Mouse (Mus musculus): ENCODE data around the gene 9330159F19Rik.
A peak's percentile ranks its signal among the peaks of the same experiment; 100 is the strongest.

9330159F19Rik gene

DNA sequence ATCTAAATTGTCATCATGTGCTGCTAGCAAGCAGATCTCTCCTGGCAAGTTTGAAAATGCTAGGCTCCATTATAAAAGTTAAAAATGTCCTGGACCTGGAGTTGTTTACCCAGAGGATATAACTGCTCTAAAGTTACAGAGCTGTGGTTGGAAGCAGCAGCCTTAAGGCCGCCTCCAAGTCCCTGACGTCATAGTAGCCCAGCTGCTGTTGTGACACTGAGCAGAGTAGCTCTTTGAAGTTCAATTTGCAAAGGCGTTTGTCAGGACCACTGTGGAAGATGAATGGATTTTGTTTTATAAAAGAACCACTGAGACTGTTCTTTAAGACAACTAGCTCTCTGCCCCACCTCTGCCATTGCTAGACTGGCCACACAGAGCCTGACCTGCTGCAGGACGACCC is at the start of gene 9330159F19Rik:
TSS of gene 9330159F19Rik (plus strand) at position 154 of the 400 bp plus-strand sequence.
- no peak for DNase-seq (ENCODE audit: low read depth)

DNA sequence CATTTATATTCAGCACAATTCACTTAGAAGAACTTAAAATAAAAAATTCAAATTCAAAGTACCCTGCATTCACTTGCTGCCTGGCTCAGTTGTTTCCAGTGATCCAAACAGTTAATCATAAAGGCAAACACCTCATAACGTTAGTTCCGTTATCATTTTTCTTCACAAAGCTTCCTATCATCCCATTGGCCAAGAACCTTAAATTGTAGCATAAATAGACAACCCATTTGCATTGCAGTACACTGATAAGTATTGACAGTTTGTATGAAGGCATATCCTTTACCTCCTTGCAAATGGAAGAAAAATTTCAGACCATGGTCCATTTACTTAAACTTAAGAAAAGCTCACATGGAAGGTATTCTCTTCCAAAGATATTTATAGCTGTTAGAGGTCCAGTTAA is 49.7 kb upstream of the 9330159F19Rik start:
- DNase-seq (ENCODE audit: low read depth), result no peak

DNA sequence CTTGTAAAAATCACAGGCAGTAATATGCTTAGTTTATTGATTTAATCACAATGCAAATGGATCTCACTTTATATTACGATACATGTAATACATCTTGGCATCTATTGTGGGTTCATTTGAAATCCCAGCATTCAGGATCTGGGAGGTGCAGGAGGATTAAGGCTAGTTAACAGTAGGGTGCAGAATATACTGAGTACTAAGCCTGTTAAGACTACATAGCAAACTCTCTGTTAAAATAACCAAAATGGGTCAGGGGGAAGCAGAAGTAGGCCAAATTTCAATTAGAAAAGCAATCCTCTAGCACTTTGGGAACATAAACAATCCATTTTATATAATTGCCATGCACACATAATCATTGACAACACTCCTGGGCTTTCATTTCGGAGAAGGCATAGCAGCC is 37.6 kb upstream of the 9330159F19Rik start:
- no peak for DNase-seq (ENCODE audit: low read depth)

DNA sequence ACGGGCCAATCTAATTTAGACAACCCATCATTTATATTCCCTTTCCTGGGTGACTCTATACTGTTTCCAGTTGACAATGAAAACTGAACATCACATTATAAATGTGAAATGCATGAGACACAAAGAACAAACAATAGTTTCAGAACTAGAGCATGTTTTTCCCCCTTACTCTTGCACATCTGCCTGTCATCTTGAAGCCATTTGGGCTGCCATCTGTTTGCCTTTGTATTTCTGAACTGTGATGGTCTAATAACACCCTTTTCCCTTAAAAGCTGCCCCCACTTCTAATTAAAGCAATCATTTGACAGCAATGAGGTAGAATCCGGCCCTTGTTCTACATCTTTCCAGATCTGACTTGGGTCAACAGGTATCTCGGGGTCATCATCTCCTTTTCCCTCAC is 35.8 kb upstream of the 9330159F19Rik start:
- DNase-seq (ENCODE audit: low read depth), result no peak

DNA sequence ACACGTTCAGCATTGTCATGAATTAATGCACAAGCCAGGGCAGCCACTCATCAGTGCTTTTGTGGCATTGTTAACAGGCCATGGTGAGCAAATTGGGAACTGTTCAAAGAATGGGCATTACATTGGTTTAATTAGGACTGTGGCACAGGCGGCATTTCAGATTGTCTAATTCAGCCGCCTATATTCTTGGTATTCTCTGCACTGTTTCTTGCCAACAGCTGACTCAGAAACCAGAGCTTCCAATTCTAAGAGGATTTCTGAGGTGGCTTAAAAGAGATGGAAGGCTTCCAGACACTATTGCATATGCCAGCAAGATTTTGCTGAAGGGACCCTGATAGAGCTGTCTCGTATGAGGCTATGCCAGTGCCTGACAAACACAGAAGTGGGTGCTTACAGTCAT is 34.5 kb upstream of the 9330159F19Rik start:
- DNase-seq (ENCODE audit: low read depth), result no peak

DNA sequence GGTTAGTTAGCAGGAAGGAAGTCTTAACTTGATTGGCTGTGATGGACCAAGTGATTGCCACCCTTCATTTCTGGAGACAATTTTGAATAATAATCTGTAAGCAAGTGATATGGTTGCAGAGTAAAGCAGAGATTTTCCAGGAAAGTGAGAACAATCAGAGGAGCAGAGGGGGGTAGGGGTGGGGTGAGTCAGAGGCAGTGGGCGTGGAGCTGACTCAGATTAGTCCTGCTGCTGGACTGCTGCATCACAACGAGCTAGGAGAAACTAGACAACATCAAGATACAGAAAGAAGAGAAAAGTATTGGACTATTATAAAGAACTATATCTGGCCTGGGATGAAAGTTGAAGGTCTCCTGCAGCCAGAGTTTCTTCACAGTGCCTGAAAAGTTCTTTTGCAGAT is 33.4 kb upstream of the 9330159F19Rik start:
- no peak for DNase-seq (ENCODE audit: low read depth)

DNA sequence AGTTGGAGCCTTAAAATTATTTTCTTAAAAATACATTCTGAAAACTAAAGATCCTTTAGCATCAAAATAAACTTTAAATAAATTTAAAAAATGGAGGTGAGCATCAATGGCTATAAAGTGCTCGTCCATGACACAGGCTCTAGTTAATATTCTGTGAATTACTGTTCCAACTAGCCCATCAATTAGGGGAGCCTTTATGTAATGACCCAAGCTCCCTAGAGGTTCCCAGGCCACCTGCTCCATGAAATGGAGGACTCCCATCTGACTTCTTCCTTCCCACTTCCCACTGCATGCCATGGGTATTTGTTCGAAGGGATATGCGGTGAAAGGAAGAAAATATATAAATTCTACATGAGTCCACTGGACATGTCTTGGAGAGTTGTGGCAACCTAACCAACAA is 31.2 kb upstream of the 9330159F19Rik start:
- no peak for DNase-seq (ENCODE audit: low read depth)

DNA sequence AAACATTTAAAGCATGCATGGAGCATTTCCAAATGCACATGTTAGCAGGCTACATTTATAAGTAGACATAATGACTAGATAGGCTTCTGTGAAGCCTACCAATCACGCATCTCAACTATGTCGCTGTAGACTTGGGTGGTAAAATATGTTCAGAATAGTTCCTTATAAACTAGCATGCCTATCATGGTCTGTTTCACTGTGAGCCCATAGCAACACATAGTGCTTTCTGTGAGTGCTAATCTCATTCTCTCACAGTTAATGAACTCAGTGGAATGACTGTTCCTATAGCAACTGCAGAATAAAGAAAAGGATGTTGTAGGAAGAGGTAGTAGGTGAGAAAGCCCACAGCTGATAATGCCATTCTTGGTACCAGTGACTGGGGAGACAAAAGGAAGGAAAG is 30.4 kb upstream of the 9330159F19Rik start:
- DNase-seq (ENCODE audit: low read depth), result no peak

DNA sequence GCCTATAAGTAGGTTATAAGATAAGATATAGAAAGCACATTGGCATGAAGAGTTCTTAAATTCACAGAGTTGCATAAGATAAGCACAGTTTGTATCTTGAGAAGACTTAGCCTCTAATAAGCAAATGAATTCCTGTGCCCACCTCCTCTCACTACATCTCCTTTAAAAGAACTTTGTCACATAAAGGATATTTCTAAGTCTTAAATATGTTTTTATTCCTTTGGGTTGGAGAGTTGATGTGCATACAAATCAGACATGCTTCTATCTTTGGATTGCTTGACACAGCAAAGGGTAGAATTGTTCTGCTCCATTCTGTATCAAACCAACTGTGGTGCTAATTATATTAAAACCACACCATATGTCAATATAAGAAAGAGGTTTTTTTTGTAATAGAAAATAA is 17.6 kb upstream of the 9330159F19Rik start:
- no peak for DNase-seq (ENCODE audit: low read depth)

DNA sequence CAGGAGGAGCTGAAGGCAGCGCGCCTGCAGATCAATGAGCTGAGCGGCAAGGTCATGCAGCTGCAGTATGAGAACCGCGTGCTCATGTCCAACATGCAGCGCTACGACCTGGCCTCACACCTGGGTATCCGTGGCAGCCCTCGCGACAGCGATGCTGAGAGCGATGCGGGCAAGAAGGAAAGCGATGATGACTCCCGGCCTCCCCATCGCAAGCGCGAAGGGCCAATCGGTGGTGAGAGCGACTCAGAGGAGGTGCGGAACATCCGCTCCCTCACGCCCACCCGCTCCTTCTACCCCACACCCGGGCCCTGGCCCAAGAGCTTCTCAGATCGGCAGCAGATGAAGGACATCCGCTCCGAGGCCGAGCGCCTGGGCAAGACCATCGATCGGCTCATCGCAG is 14.6 kb upstream of the 9330159F19Rik start:
- DNase-seq (ENCODE audit: low read depth), result no peak

DNA sequence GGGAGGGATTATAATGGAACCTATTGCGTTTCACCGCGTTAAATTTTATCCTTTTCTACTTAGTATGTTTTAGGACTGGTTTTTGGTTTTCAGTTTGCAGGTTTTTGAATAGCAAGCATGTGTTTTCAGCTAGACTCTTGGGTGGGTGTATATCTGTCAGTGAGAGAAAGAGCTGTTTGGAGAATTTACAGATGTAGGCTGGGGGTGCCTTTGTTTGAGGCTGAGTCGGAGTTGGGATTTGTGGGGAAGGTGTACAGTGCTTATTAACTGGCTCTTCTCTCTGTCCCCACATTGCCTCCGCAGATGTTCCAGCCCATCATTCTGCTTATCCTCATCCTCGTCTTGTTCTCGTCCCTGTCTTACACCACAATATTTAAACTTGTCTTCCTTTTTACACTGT is 12.8 kb upstream of the 9330159F19Rik start, which contains the start of gene Gm49353:
TSS of gene Gm49353 (plus strand) at position 313 of the 400 bp plus-strand sequence.
- no peak for DNase-seq (ENCODE audit: low read depth)

DNA sequence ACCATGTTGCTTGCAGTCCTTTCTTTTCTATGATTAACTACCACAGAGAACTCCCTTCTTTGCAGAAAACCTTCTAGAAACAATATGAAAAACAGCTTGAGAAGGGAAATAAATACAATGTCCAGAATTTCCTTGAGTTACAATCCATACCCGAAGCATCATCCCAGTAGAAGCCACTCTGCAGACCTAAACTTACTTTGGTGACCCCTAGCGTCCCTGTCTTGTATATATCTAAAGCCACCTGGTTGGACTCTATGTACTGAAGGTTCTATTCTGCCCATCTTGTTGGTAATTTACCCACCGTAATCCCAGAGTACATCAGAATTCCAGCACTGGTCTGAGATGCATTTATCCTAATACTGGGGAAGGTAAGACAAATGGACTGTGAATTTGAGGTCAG is 11.6 kb upstream of the 9330159F19Rik start:
- no peak for DNase-seq (ENCODE audit: low read depth)

DNA sequence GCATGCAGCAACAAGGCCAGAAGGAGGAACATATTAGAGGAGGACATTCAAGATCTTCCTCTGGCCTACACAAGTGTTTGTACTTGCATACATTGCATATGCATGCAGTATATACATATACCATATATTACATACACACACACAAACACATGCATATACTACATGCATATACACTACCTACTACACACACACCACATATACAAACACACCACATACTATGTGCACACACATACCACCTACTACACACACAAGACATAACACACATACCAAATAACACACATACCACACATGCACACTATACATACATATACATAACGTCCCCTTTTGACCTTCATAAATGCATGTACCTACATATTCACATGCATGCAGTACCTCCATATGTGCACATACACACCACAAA is 10.8 kb upstream of the 9330159F19Rik start:
- DNase-seq (ENCODE audit: low read depth), result no peak

DNA sequence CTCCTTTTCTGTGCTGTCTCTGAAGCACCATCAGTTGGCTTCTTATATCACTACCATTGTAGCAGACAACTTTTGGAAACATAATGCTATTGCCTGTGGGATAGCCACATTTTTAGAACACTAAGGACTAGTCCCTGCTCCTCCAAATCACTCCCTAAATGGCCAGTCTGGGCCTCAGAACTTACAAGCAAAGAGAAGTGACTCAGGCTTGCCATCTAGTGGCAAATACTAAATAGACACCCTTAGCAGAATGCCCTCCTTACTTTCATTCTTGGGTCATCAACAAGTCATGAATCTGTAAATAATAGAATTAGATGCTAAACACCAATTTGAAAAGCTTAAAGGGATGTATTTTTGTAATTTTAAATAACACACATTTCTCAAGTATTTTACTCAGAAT is 4.7 kb upstream of the 9330159F19Rik start:
- peak; percentile 13 for DNase-seq (ENCODE audit: low read depth)

DNA sequence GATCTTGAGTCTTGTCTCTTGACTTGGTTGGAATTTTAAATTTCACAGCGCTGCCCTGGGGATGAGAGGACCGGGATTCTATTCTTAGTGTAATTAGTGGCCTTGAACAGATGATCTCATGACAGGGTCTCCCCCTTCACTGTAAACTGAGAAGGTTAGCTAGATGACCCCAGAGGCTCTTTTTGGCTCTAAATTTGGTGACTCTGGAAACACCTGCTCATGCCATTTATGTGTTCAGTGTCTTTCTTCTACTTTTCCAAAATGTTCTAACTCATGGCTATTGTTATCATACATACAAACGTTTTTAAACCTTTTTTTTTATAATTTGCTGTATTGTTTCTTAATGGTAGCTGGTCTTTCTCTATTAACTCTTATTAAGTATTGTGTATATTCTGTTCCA is 2.7 kb upstream of the 9330159F19Rik start:
- no peak for DNase-seq (ENCODE audit: low read depth)

DNA sequence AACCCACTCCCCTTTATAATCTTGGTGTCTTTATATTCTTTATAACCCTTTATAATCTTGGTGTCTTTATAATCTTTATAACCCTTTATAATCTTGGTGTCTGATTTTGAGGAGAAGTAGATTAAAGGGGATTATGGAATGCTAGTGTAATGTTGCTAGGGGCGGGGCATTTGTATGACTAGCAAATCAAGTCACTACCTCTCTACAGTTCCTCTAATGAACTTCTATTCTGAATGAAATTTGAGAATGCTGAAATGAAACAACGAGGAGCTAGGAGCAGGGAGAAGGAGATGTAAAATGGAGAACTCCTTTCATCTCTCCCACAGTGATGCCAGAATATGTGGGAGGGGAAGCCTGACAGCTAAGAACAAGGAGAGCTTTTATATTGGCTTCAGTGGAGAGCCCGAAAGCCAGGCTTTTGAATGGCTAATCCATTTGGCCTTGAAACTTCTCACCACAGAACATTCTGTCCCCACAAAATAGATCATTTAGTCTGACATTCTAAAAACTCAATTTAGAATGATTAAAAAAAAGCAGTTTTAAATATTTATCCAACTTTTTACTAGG is 2.2 kb downstream of the 9330159F19Rik start:
- no peak for DNase-seq (ENCODE audit: low read depth)

DNA sequence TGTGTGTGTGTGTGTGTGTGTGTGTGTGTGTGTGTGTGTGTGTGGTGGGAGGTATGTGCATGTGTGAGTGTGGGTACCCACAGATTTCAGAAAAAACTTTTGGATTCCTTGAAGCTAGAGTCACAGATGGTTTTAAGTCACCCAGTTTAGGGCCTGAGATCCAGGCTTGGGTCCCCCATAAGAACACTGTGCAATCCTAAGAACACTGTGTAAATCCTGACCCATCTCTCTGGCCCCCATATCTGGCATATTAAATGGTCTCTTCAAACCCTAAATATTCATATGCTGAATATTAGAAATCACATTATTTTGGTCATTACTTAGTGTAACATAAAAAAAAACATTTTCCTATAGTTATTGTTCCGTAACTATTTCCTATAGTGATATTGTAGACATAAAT is 5.6 kb downstream of the 9330159F19Rik start:
- no peak for DNase-seq (ENCODE audit: low read depth)

DNA sequence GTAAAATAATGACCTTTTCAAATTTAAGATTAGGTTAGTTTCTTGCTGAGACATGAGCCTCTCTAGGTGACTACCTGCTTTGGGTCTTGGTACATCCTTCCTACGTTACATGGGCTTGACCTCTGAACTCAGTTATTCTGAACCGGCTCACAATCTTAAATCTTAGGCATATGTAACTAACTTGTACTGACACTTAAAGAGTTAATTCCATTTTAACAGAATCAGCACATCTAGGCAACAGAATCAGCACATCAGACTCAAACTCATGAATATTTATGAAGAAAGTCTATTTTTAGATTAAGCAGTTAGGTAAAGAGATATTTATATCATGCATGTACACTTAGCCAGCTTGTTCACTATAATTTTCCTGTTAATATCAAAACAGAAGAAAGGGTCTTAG is 6.0 kb downstream of the 9330159F19Rik start:
- DNase-seq (ENCODE audit: low read depth), result no peak

DNA sequence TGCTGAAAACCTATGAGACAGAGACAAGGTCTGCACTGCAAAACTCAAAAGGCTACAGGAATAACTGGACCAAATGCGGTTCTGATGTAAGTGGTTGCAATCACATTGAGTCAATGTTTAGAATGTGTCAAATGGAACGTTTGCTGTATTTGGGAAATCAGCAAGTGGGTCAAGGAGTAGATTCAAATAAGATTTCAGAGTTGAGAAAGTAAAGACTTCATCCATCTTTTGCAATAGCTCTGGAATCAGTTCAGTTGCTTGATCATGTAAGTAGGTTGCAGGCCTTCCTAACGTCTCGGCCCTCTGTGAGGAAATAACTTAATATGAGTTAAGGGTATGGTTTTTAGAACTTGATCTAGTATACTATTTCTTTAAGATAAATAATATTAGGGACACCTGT is 13.9 kb downstream of the 9330159F19Rik start:
- no peak for DNase-seq (ENCODE audit: low read depth)

DNA sequence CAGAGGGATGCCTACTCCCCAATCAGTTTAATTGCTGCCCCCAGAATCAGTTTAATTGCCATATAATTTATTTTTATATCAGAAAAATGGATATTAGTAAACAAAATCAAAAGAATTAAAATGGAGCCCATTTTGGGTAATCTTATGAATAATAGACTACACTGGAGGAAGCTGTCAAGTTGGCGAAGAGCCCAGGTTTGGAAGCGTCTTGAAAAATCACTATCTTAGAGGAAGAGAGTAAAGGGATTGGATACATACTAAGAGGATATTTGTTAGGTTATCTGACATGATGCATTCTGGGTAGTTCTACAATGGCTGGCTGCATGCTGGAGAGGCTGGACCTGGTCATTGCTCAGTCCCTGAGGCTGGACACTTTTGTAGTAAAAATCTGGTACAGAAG is 19.8 kb downstream of the 9330159F19Rik start:
- DNase-seq (ENCODE audit: low read depth), result no peak
